Mouse (Mus musculus) liver, adult 2 months (tissue): ENCODE measurements around the gene Syt1. TPM values are rescaled to one million over a fixed set of nuclear protein-coding genes. Genes with fewer than 3 reads are reported as not detected.

Source experiments
- DNase-seq: peaks from one replicate; pipeline ENCODE4 v3.0.0-alpha.2; 2011; ENCODE audit warnings: low read depth, low spot score; ENCODE audit errors: extremely low read depth
- H3K27ac ChIP-seq: fragments of 200-500 bp; replicated peaks from 2 replicates; pipeline ENCODE4 v1.5.1; 2012; ENCODE audit warnings: low read depth, mild to moderate bottlenecking, control low read depth, inconsistent platforms, low read length; ENCODE audit not compliant: insufficient read depth
- H3K27me3 ChIP-seq: fragments of 200-500 bp; 2 replicates; pipeline ENCODE4 v1.6.1; 2012; ENCODE audit warnings: mild to moderate bottlenecking, moderate library complexity, low read length, inconsistent platforms; ENCODE audit not compliant: control insufficient read depth, insufficient read depth
- H3K36me3 ChIP-seq: fragments of 200-500 bp; 2 replicates; pipeline ENCODE4 v1.6.1; 2012; ENCODE audit warnings: low read length, inconsistent platforms; ENCODE audit not compliant: control insufficient read depth, insufficient read depth
- H3K4me1 ChIP-seq: fragments of 200-500 bp; 2 replicates; pipeline ENCODE4 v1.6.1; 2011; ENCODE audit warnings: low read length; ENCODE audit not compliant: control insufficient read depth, insufficient read depth
- H3K4me3 ChIP-seq: fragments of 200-500 bp; 2 replicates; pipeline ENCODE4 v1.5.1; 2011; ENCODE audit warnings: low read depth, mild to moderate bottlenecking, control low read depth, low read length, moderate library complexity; ENCODE audit not compliant: insufficient read depth
- H3K79me2 ChIP-seq: fragments of 200-500 bp; 2 replicates; pipeline ENCODE4 v1.6.1; 2012; ENCODE audit warnings: inconsistent platforms, mild to moderate bottlenecking, low read length, moderate library complexity; ENCODE audit not compliant: control insufficient read depth, insufficient read depth
- H3K9ac ChIP-seq: fragments of 200-500 bp; 2 replicates; pipeline ENCODE4 v1.6.1; 2012; ENCODE audit warnings: low read depth, mild to moderate bottlenecking, control low read depth, inconsistent platforms, low read length
- CTCF ChIP-seq: fragments of 200-500 bp; IDR thresholded peaks from 2 replicates; pipeline ENCODE4 v1.5.1; 2011; ENCODE audit warnings: low read depth, low read length, control low read depth
- POLR2A ChIP-seq: fragments of 200-500 bp; IDR thresholded peaks from 2 replicates; pipeline ENCODE4 v1.6.1; 2011; ENCODE audit warnings: low read length, control low read depth; ENCODE audit not compliant: insufficient read depth; ENCODE audit errors: extremely low read depth
- WGBS: fragments of 180-500 bp; shearing (Covaris S2); methylation state at CpG from one replicate; pipeline ENCODE4 v1.1.7; 2018; 5-methylcytosine and 5-hydroxymethylcytosine counted together
- polyA plus RNA-seq: library from polyadenylated mRNA; depleted of rRNA; stranded (reverse); fragments of >200 nt; gene quantifications from 2 replicates; pipeline ENCODE4 v1.2.3, GENCODE M21; 2012
- total RNA-seq: library from RNA; depleted of rRNA; stranded (reverse); fragments of >200 nt; gene quantifications from 2 replicates; pipeline ENCODE4 v1.2.3, GENCODE M21; 2014

The Syt1 gene
- total and polyA plus RNA-seq, 2 experiments, result 2.5 to 5.8 TPM

- Histone ChIP-seq H3K4me1 (no peaks in the 10 kb centered on the region), H3K79me2 (no peaks in the 10 kb centered on the region), H3K27me3 (no peaks in the 10 kb centered on the region), H3K9ac (no peak overlapping the region), H3K4me3 (no peak overlapping the region), H3K27ac (no peak overlapping the region), H3K36me3 (no peaks in the 10 kb centered on the region)
- TF ChIP-seq CTCF, result no peak
- TF ChIP-seq POLR2A, result no peak
- no peak for DNase-seq
- WGBS, result 91% methylated on average over 12 of the region's 12 CpGs
Observed at GRCm38 (mm10) chr10:108581555-108582396, 429.0 kb downstream of the Syt1 start.

- Histone ChIP-seq H3K79me2 (no peaks in the 10 kb centered on the region), H3K36me3 (no peaks in the 10 kb centered on the region), H3K27me3 (no peaks in the 10 kb centered on the region), H3K9ac (no peak overlapping the region), H3K4me1 (no peaks in the 10 kb centered on the region), H3K27ac (no peak overlapping the region), H3K4me3 (no peak overlapping the region)
- no peak for DNase-seq
- no peak for TF ChIP-seq POLR2A
- no peak for TF ChIP-seq CTCF
- WGBS, result 88% methylated on average over 9 of the region's 9 CpGs
Observed at GRCm38 (mm10) chr10:108580786-108581420, 429.9 kb downstream of the Syt1 start.

DNA sequence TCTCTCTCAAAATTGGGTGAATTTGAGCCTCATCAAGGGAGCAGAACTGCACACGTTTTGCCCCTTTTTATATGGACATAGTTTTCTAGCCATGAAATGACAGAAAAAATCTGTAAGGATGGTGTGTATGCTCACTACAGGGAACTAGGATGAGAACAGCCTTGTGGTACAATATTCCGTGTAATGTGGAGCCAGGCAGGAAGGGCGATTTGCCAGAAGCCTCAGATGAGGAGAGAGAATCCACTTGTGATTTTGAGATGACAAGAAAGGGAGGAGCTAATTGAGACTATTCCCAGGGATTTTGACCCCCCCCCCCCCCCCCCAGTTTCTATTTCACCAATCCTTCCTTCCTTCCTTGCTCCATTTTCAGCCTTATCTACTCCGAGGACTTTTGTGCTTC is 431.4 kb downstream of the Syt1 start:
- Histone ChIP-seq H3K27ac (no peak overlapping the region), H3K9ac (no peak overlapping the region), H3K4me1 (no peaks in the 10 kb centered on the region), H3K4me3 (no peak overlapping the region), H3K36me3 (no peaks in the 10 kb centered on the region), H3K79me2 (no peaks in the 10 kb centered on the region), H3K27me3 (no peaks in the 10 kb centered on the region)
- WGBS, result 83% methylated on average over 4 of the region's 4 CpGs
- no peak for TF ChIP-seq CTCF
- TF ChIP-seq POLR2A, result no peak
- DNase-seq, result no peak

DNA sequence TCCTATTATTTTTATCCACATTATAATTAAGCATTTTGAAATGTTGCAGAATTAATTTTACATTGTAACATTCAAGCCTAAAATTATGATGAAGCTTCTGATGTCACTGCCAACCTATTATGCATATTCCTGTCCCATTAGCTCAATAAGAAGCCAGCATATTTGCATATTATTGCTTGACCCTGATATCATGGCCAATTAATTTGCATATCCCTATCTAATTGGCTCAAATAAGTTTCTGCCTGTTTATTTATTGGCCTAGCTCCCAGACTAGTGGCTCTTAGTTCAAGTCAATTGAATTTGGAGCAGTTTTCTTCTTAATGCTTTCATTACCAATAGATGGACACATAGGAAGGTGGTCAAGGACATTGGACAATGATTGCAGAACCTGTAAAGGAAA is 433.2 kb downstream of the Syt1 start:
- H3K36me3 ChIP-seq, result no peaks in the 10 kb centered on the region
- no peak overlapping the region for H3K27ac ChIP-seq
- no peak for TF ChIP-seq CTCF
- no peak for TF ChIP-seq POLR2A
- H3K9ac ChIP-seq, result no peak overlapping the region
- H3K4me3 ChIP-seq, result no peak overlapping the region
- no peaks in the 10 kb centered on the region for H3K79me2 ChIP-seq
- no peaks in the 10 kb centered on the region for H3K27me3 ChIP-seq
- H3K4me1 ChIP-seq, result no peaks in the 10 kb centered on the region
- peak; percentile 20 for DNase-seq

DNA sequence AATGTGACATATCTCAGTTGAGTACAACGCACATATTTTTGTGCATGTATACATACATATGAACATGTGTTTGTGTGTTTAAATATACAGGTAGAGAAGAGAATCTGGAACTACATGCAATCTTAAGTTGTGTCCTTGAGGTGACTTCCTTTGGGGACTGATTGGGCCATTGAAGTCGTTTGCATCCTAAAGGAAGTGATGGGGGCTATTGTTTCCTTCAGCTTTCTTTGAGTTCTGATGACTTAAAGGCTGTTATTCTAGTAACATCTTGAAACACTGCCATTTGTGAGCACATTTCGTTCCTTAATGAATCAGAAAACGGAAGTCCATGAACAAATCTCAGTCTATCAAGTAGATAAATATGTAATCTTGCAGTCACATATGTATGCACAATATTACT is 438.0 kb downstream of the Syt1 start:
- 76% methylated on average over 4 of the region's 4 CpGs for WGBS
- no peak overlapping the region for H3K9ac ChIP-seq
- H3K4me3 ChIP-seq, result no peak overlapping the region
- no peak for DNase-seq
- H3K36me3 ChIP-seq, result no peaks in the 10 kb centered on the region
- no peak overlapping the region for H3K27ac ChIP-seq
- no peaks in the 10 kb centered on the region for H3K79me2 ChIP-seq
- no peaks in the 10 kb centered on the region for H3K27me3 ChIP-seq
- TF ChIP-seq POLR2A, result no peak
- TF ChIP-seq CTCF, result no peak
- peaks cover 2% of the 10 kb centered on the region; the same call in 1 of the 2 replicates for H3K4me1 ChIP-seq

DNA sequence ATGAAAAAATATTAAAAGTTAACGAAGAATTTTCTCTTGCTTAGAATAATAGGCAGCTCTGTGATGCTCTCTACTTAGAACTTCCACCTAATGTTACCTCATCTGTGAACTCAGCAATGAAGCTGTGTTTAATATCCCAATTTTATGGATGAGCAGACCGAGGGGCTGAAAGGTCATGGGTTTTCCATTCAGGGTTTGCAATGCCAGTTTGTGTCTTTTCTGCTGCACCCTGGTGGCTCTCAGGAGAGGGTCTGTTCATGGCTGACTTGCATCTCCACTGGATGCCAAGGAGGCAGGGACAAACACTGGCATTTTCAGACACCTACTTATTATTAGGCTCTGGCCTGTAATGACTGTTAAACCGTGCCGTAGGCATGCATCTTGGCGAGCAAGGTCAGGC is 439.7 kb downstream of the Syt1 start:
- no peak for DNase-seq
- Histone ChIP-seq H3K9ac (no peak overlapping the region), H3K4me3 (no peak overlapping the region), H3K79me2 (no peaks in the 10 kb centered on the region), H3K27ac (no peak overlapping the region), H3K4me1 (peaks cover 2% of the 10 kb centered on the region; the same call in 1 of the 2 replicates), H3K36me3 (no peaks in the 10 kb centered on the region), H3K27me3 (no peaks in the 10 kb centered on the region)
- WGBS, result 96% methylated on average over 5 of the region's 5 CpGs
- no peak for TF ChIP-seq POLR2A
- no peak for TF ChIP-seq CTCF
